ENCODE assay signal across 8 mouse cellular contexts in genomic region chr3:152265351-152266035, GRCm38 (mm10). TPM values are rescaled to one million over a fixed set of nuclear protein-coding genes. Genes with fewer than 3 reads are reported as not detected.
DNase-seq lines count a peak whose midpoint lies in the region; ATAC-seq and TF ChIP-seq lines count a peak whose summit lies in the region.

No protein-coding gene starts in this region.

- H3K4me1 ChIP-seq in embryonic facial prominence, embryonic 12.5 days, result peaks cover 20% of the 10 kb centered on the region; the same call in 1 of the 2 replicates
- peaks cover 49% of the 10 kb centered on the region for H3K4me1 ChIP-seq in heart, embryonic 10.5 days
- H3K4me1 ChIP-seq in liver, postnatal 0 days (ENCODE audit: insufficient read depth), result peaks cover 7% of the 10 kb centered on the region
- peaks cover 11% of the 10 kb centered on the region; the same call in 1 of the 2 replicates for H3K4me1 ChIP-seq in neural tube, embryonic 14.5 days (ENCODE audit: control insufficient read depth, insufficient read depth, low read length)

- H3K9ac ChIP-seq in embryonic facial prominence, embryonic 12.5 days, result peak overlapping the region; percentile 75
- peak overlapping the region; percentile 67 for H3K9ac ChIP-seq in liver, postnatal 0 days (replicated peaks)
- H3K9ac ChIP-seq in neural tube, embryonic 14.5 days (replicated peaks; ENCODE audit: low read depth, low read length), result peak overlapping the region; percentile 51

- WGBS in embryonic facial prominence, embryonic 12.5 days, result under 1% methylated on average over 51 of the region's 63 CpGs
- WGBS in heart, embryonic 10.5 days, result under 1% methylated on average over 55 of the region's 63 CpGs
- WGBS in liver, postnatal 0 days (ENCODE audit: insufficient replicate concordance), result 2% methylated on average over 59 of the region's 63 CpGs
- WGBS in neural tube, embryonic 14.5 days, result under 1% methylated on average over 57 of the region's 63 CpGs

- no peak overlapping the region for H3K27ac ChIP-seq in layer of hippocampus, adult 2 months
- H3K27ac ChIP-seq in embryonic facial prominence, embryonic 12.5 days, result peak overlapping the region; percentile 47
- H3K27ac ChIP-seq in heart, embryonic 10.5 days, result peak overlapping the region; percentile 97
- H3K27ac ChIP-seq in liver, postnatal 0 days (ENCODE audit: low read depth), result peak overlapping the region; percentile 34; the same call in 1 of the 2 replicates
- H3K27ac ChIP-seq in neural tube, embryonic 14.5 days (ENCODE audit: low read depth, low read length), result no peak overlapping the region

- no peak for TF ChIP-seq CTCF in layer of hippocampus, adult 2 months (conservative IDR thresholded peaks at IDR 0.05)
- no peak for TF ChIP-seq CTCF in liver, postnatal 0 days (IDR thresholded peaks at IDR 0.05; ENCODE audit: low read depth)

- peaks cover 20% of the 10 kb centered on the region; the same call in 1 of the 2 replicates for H3K27me3 ChIP-seq in embryonic facial prominence, embryonic 12.5 days
- H3K27me3 ChIP-seq in heart, embryonic 10.5 days (ENCODE audit: insufficient read depth, poor library complexity, severe bottlenecking), result peaks cover 6% of the 10 kb centered on the region; the same call in 1 of the 2 replicates
- peaks cover 33% of the 10 kb centered on the region for H3K27me3 ChIP-seq in liver, postnatal 0 days (ENCODE audit: insufficient read depth, low read length)
- H3K27me3 ChIP-seq in neural tube, embryonic 14.5 days (ENCODE audit: control insufficient read depth, insufficient read depth, low read length), result peaks cover 4% of the 10 kb centered on the region; the same call in 1 of the 2 replicates

- ATAC-seq in embryonic facial prominence, embryonic 12.5 days (ENCODE audit: insufficient number of reproducible peaks, insufficient read depth, low FRiP score, low TSS enrichment), result peak; percentile 84
- peak; percentile 68 for ATAC-seq in liver, postnatal 0 days
- ATAC-seq in neural tube, embryonic 14.5 days (ENCODE audit: low read depth), result peak; percentile 84

- DNase-seq in layer of hippocampus, adult 2 months (ENCODE audit: low spot score in 2 of 2), result peak in 1 of 2 experiments; percentile 32
- no peak for DNase-seq in layer of hippocampus, adult 11-12 months (ENCODE audit: low spot score)
- DNase-seq in heart, embryonic 10.5 days (ENCODE audit: low spot score), result peak; percentile 92
- DNase-seq in kidney, adult 9 months, result peak; percentile 65
- peak; percentile 55 for DNase-seq in liver, postnatal 0 days
- DNase-seq in urinary bladder, postnatal 36 days (ENCODE audit: low spot score in 2 of 2), result peak; percentile 37 to 72

- no peak for TF ChIP-seq EP300 in liver, postnatal 0 days (IDR thresholded peaks at IDR 0.05; ENCODE audit: low read depth)

- H3K9me3 ChIP-seq in embryonic facial prominence, embryonic 12.5 days, result no peaks in the 10 kb centered on the region
- no peaks in the 10 kb centered on the region for H3K9me3 ChIP-seq in heart, embryonic 10.5 days
- no peaks in the 10 kb centered on the region for H3K9me3 ChIP-seq in liver, postnatal 0 days (ENCODE audit: low read length)
- H3K9me3 ChIP-seq in neural tube, embryonic 14.5 days (ENCODE audit: control insufficient read depth, low read length), result no peaks in the 10 kb centered on the region

- H3K4me2 ChIP-seq in embryonic facial prominence, embryonic 12.5 days (replicated peaks), result peak overlapping the region; percentile 97
- peak overlapping the region; percentile 81 for H3K4me2 ChIP-seq in liver, postnatal 0 days (ENCODE audit: low read depth, low read length)
- H3K4me2 ChIP-seq in neural tube, embryonic 14.5 days (ENCODE audit: low read depth, low read length), result peak overlapping the region; percentile 99

- no peaks in the 10 kb centered on the region for H3K36me3 ChIP-seq in embryonic facial prominence, embryonic 12.5 days
- 0 out of 2 replicates have a peak, but pooled peaks cover 3% of the 10 kb centered on the region for H3K36me3 ChIP-seq in heart, embryonic 10.5 days
- H3K36me3 ChIP-seq in liver, postnatal 0 days (replicated peaks; ENCODE audit: insufficient read depth, low read length), result no peaks in the 10 kb centered on the region
- no peaks in the 10 kb centered on the region for H3K36me3 ChIP-seq in neural tube, embryonic 14.5 days (ENCODE audit: control insufficient read depth, insufficient read depth, low read length)

- peak overlapping the region; percentile 60 for H3K4me3 ChIP-seq in layer of hippocampus, adult 2 months
- peak overlapping the region; percentile 56 for H3K4me3 ChIP-seq in embryonic facial prominence, embryonic 12.5 days
- H3K4me3 ChIP-seq in heart, embryonic 10.5 days, result peak overlapping the region; percentile 75
- H3K4me3 ChIP-seq in liver, postnatal 0 days (ENCODE audit: low read depth, low read length), result peak overlapping the region; percentile 54
- peak overlapping the region; percentile 47 for H3K4me3 ChIP-seq in neural tube, embryonic 14.5 days (ENCODE audit: low read depth, low read length)

RNA-seq across cellular contexts. Expression of gene Nexn, which starts 0.7 kb away (rescaled TPM):
- total RNA-seq in layer of hippocampus, adult 2 months (2021), result 1 to 10 TPM in 1 of 2 experiments, under 1 TPM in 1; 0.95 to 1.8 TPM
- polyA plus RNA-seq in embryonic facial prominence, embryonic 12.5 days (2016; fragmentation: Nextera tagmentation; extraction: Ambion mirVana), result 10.1 and 13.1 TPM in 2 replicates
- 102 and 155 TPM in 2 replicates for polyA plus RNA-seq in heart, embryonic 10.5 days (2016; fragmentation: Nextera tagmentation; extraction: Ambion mirVana)
- 1.1 and 2.4 TPM in 2 replicates for polyA plus RNA-seq in liver, postnatal 0 days (2015; fragmentation: Nextera tagmentation; extraction: Ambion mirVana)
- polyA plus RNA-seq in neural tube, embryonic 14.5 days (2014; fragmentation: Nextera tagmentation; extraction: Ambion mirVana), result 2.9 TPM in 2 replicates

RNA-seq across cellular contexts. Expression of gene Fubp1, which starts 55.3 kb away (rescaled TPM):
- 100 to 1,000 TPM; 123 to 140 TPM for total RNA-seq in layer of hippocampus, adult 2 months (2021)
- polyA plus RNA-seq in embryonic facial prominence, embryonic 12.5 days (2016; fragmentation: Nextera tagmentation; extraction: Ambion mirVana), result 367 and 370 TPM in 2 replicates
- 179 and 249 TPM in 2 replicates for polyA plus RNA-seq in heart, embryonic 10.5 days (2016; fragmentation: Nextera tagmentation; extraction: Ambion mirVana)
- 33.5 and 37.1 TPM in 2 replicates for polyA plus RNA-seq in liver, postnatal 0 days (2015; fragmentation: Nextera tagmentation; extraction: Ambion mirVana)
- polyA plus RNA-seq in neural tube, embryonic 14.5 days (2014; fragmentation: Nextera tagmentation; extraction: Ambion mirVana), result 223 and 230 TPM in 2 replicates

RNA-seq across cellular contexts. Expression of gene Dnajb4, which starts 55.4 kb away (rescaled TPM):
- total RNA-seq in layer of hippocampus, adult 2 months (2021), result 10 to 100 TPM; 61.5 to 62.6 TPM
- 29.4 and 33.0 TPM in 2 replicates for polyA plus RNA-seq in embryonic facial prominence, embryonic 12.5 days (2016; fragmentation: Nextera tagmentation; extraction: Ambion mirVana)
- polyA plus RNA-seq in heart, embryonic 10.5 days (2016; fragmentation: Nextera tagmentation; extraction: Ambion mirVana), result 30.5 and 32.1 TPM in 2 replicates
- polyA plus RNA-seq in liver, postnatal 0 days (2015; fragmentation: Nextera tagmentation; extraction: Ambion mirVana), result 25.9 and 28.8 TPM in 2 replicates
- 48.6 and 50.4 TPM in 2 replicates for polyA plus RNA-seq in neural tube, embryonic 14.5 days (2014; fragmentation: Nextera tagmentation; extraction: Ambion mirVana)

Comparison
In these comparisons a context has a peak if more than half of its experiments do, and no peak if none do; other contexts are left out.
1. H3K27ac ChIP-seq: peak in embryonic facial prominence, embryonic 12.5 days (single experiment), heart, embryonic 10.5 days (single experiment) and liver, postnatal 0 days (single experiment); none in layer of hippocampus, adult 2 months (single experiment) and neural tube, embryonic 14.5 days (single experiment).
2. Peak in every context shown above with its lines, with median percentiles within 50 percentile points of each other: H3K4me3 ChIP-seq, ATAC-seq, H3K4me2 ChIP-seq and H3K9ac ChIP-seq.